Mouse (Mus musculus): ENCODE measurements around the gene Ube2r2. TPM values are rescaled to one million over a fixed set of nuclear protein-coding genes. Genes with fewer than 3 reads are reported as not detected.

The Ube2r2 gene
- 100 to 1,000 TPM; 133 to 136 TPM for polyA plus RNA-seq (2017; shearing (Covaris generic))

DNA sequence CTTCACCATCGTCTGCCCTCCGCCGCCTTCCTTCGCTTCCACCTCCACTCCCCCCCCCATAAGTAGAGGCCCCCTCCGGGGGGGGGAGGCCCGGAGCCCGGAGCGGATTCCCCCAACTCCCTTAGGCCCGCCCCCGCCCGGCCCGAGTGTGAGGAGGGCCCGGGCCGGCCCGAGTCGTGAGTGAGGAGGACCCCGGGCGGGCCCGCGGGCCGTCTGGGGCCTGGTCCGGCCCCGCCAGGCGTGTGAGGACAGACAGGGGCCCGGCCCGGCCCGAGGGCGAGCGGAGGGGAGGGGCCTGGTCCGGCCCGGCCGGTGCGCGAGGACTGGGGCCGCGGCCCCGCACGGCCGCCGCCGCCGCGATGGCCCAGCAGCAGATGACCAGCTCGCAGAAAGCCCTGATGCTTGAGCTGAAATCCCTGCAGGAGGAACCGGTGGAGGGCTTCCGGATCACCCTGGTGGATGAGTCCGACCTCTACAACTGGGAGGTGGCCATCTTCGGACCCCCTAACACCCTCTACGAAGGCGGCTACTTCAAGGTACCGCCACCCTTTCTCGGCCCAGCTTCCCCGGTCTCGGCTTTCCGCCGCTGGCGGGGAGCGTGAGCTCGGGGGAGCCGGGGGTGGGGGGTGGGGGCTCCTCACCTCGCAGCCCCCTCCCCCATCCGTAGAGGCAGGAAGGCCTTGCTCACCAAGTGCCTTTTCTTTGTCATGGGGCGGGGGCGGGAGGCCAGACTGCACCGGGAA is at the start of gene Ube2r2:
Ube2r2 (plus strand) TSS at position 33 of the 743 bp plus-strand sequence.

DNA sequence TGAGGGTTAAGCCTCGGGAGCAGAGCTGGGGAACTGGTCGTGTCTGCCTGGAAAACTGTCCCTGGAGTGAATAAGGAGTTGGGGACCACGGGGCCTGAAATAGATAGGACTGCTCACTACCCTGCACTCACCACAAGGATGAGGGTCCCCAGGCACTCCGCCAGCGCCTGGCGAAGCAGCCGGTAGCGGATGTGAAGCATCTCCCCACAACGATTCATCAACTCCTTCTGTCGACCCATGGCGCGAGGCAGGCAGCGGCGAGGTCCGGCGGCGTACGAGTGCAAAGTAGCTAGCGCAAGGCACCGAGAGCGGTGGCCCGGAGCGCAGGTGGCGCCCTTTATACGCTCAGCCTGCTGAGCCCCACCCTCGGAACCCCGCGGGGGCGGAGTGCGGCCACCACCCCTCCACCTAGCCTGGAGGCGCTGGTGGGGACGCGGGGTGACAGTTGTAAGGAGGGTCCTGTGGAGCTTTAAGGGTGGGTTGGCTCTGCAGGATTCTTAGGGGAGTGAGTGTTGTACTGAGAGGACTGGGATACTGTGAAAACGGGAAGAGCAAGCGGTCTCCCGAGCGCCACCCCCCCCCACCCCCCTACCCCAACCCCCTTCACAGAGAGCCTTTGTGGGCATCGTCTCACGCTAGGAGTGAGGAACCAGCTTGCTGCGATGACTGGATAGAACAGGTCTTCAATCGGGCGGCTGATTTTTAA is 37.5 kb upstream of the Ube2r2 start, which contains the start of gene Aqp3:
Aqp3 (minus strand) TSS at position 313 of the 706 bp plus-strand sequence.

DNA sequence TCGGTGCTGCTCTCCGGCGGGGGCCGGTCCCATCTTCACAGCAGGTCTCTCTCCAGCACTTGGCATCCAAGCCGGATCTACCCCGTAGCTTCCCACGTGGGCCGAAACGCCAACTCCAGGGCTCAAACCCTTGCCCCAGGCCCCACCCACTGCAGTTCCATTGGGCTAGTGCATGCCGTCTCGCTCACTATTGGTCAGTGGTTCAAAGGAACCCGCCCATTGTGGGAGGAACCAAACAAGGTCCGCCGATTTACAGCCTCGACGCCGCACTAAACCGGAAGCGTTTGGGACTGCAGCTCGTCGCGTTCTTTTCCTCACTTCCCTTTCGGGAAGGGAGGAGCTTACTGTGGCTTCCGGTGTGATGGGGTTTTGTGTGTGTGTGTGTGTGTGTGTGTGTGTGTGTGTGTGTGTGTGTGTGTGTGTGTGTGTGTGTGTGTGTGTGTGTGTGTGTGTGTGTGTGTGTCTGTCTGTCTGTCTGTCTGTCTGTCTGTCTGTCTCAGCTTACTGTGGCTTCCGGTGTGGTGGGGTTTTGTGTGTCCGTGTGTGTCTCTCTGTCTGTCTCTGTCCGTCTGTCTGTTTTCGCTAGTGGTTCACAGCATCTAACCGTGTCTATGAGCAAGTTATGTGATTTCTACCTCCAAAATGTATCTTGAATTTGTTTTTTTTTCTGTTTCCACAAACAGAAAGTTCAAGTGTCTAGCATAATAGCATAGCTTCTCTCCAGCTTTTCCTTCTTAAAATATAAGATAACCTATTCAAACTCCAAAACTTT is 11.2 kb upstream of the Ube2r2 start, which contains the start of gene Nol6:
Nol6 (minus strand) TSS at position 276 of the 772 bp plus-strand sequence.

Other genes with a start within 250 kb of the Ube2r2 start
- gene Spink4, start 215.7 kb upstream of the Ube2r2 start, polyA plus RNA-seq (2017; shearing (Covaris generic)) = not detected
- 100 to 1,000 TPM; 200 to 201 TPM for gene Bag1, start 187.4 kb upstream of the Ube2r2 start, polyA plus RNA-seq (2017; shearing (Covaris generic))
- gene Chmp5, start 187.3 kb upstream of the Ube2r2 start, polyA plus RNA-seq (2017; shearing (Covaris generic)) = 10 to 100 TPM; 85.1 to 91.0 TPM
- gene Nfx1, start 164.8 kb upstream of the Ube2r2 start, polyA plus RNA-seq (2017; shearing (Covaris generic)) = 100 to 1,000 TPM in 1 of 2 experiments, 10 to 100 TPM in 1; 93.4 to 103 TPM
- under 1 TPM; 0.37 to 0.44 TPM for gene Aqp7, start 87.6 kb upstream of the Ube2r2 start, polyA plus RNA-seq (2017; shearing (Covaris generic))
- gene Aqp3, start 37.6 kb upstream of the Ube2r2 start, polyA plus RNA-seq (2017; shearing (Covaris generic)) = 10 to 100 TPM; 12.6 to 20.1 TPM
- gene Nol6, start 11.3 kb upstream of the Ube2r2 start, polyA plus RNA-seq (2017; shearing (Covaris generic)) = 10 to 100 TPM; 41.8 to 45.2 TPM
- gene Ubap2, start 139.4 kb downstream of the Ube2r2 start, polyA plus RNA-seq (2017; shearing (Covaris generic)) = 10 to 100 TPM; 52.1 to 66.8 TPM
- gene Dcaf12, start 179.1 kb downstream of the Ube2r2 start, polyA plus RNA-seq (2017; shearing (Covaris generic)) = 10 to 100 TPM; 66.3 to 94.5 TPM
- 10 to 100 TPM; 76.2 to 83.2 TPM for gene Ubap1, start 213.3 kb downstream of the Ube2r2 start, polyA plus RNA-seq (2017; shearing (Covaris generic))